Mouse (Mus musculus) forebrain, embryonic 13.5 days (tissue): ENCODE data around the gene Zbtb20. TPM values are rescaled to one million over a fixed set of nuclear protein-coding genes. Genes with fewer than 3 reads are reported as not detected.

Experiments used
- ATAC-seq: fragments of 200-750 bp; cut with Nextera tagmentation; 2 replicates; pipeline ENCODE4 v1.8.0; 2017
- H3K27ac ChIP-seq: fragments of 300-500 bp; sonication (generic); 2 replicates; pipeline ENCODE4 v1.5.1; 2015; ENCODE audit warnings: inconsistent platforms, mild to moderate bottlenecking, moderate library complexity
- H3K27me3 ChIP-seq: fragments of 300-500 bp; sonication (generic); 2 replicates; pipeline ENCODE4 v1.6.1; 2015; ENCODE audit warnings: mild to moderate bottlenecking, inconsistent platforms
- H3K36me3 ChIP-seq: fragments of 300-500 bp; sonication (generic); 2 replicates; pipeline ENCODE4 v1.6.1; 2015; ENCODE audit warnings: mild to moderate bottlenecking, inconsistent platforms; ENCODE audit not compliant: poor library complexity, severe bottlenecking
- H3K4me1 ChIP-seq: fragments of 300-500 bp; sonication (generic); 2 replicates; pipeline ENCODE4 v1.6.1; 2015; ENCODE audit warnings: inconsistent platforms
- H3K4me2 ChIP-seq: fragments of 300-500 bp; sonication (generic); 2 replicates; pipeline ENCODE4 v1.6.1; 2015; ENCODE audit warnings: inconsistent platforms, mild to moderate bottlenecking, moderate library complexity
- H3K4me3 ChIP-seq: fragments of 300-500 bp; sonication (generic); 2 replicates; pipeline ENCODE4 v1.5.1; 2015; ENCODE audit warnings: mild to moderate bottlenecking, inconsistent platforms
- H3K9ac ChIP-seq: fragments of 300-500 bp; sonication (generic); 2 replicates; pipeline ENCODE4 v1.6.1; 2015; ENCODE audit warnings: mild to moderate bottlenecking, inconsistent platforms
- H3K9me3 ChIP-seq: fragments of 300-500 bp; sonication (generic); replicated peaks from 2 replicates; pipeline ENCODE4 v1.6.1; 2016; ENCODE audit warnings: inconsistent platforms
- WGBS: fragments of 180-500 bp; shearing (Covaris S2); methylation state at CpG from one replicate; pipeline ENCODE4 v1.1.7; 2015; 5-methylcytosine and 5-hydroxymethylcytosine counted together
- polyA plus RNA-seq: library from polyadenylated mRNA; unstranded; fragments of >200 nt; fragmentation: Nextera tagmentation; extraction: Ambion mirVana; gene quantifications from 2 replicates; pipeline ENCODE4 v1.2.1, GENCODE M21; 2015

Zbtb20 gene
- polyA plus RNA-seq, 1 experiment from 2014 or later: 79.7 TPM

DNA sequence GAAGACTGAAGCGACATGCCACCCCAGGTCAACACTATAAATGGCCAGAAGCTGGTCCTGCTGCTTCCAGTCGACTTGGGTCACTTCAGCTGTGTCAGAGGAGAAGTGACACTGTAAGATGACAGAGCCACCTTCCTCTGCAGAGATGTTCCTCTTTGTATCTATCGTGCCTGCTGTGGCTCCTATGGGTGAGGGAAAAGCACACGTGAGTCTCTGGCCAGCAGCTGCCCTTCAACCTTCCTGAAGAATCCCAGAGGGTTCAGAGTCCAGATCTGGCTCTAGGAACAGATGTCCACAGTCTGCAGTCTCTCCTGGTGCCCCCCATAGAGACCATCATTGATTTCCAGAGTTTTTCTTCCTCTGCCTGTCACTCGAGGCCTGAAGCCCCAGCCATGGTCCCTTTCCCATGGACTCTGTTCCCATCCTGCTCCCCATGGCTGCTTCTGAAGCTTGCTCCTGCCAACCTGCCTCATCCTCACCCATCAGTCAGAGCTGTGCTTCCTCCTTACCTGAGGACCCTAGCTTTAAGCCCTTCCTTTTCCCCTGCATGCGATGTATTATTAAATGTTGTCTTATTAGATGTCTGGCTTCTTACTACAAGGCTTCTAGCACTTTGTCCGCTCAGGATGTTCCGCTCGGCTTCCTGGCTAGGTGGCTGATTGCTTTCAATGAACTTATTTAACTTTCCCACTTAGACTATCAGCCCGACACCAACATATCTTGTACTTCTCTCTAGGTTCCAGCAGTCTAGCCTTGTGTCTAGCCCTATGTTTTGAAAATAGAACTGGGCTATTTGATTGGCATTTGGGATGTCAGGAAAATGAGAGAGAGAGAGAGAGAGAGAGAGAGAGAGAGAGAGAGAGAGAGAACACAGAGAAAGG, 786.7 kb downstream of the Zbtb20 start:
- Histone ChIP-seq H3K9me3 (no peaks in the 10 kb centered on the region), H3K4me2 (no peak overlapping the region), H3K9ac (no peak overlapping the region), H3K27ac (no peak overlapping the region), H3K4me1 (no peaks in the 10 kb centered on the region), H3K4me3 (no peak overlapping the region), H3K36me3 (no peaks in the 10 kb centered on the region), H3K27me3 (no peaks in the 10 kb centered on the region)
- 88% methylated on average over 10 of the region's 10 CpGs for WGBS
- ATAC-seq: no peak

DNA sequence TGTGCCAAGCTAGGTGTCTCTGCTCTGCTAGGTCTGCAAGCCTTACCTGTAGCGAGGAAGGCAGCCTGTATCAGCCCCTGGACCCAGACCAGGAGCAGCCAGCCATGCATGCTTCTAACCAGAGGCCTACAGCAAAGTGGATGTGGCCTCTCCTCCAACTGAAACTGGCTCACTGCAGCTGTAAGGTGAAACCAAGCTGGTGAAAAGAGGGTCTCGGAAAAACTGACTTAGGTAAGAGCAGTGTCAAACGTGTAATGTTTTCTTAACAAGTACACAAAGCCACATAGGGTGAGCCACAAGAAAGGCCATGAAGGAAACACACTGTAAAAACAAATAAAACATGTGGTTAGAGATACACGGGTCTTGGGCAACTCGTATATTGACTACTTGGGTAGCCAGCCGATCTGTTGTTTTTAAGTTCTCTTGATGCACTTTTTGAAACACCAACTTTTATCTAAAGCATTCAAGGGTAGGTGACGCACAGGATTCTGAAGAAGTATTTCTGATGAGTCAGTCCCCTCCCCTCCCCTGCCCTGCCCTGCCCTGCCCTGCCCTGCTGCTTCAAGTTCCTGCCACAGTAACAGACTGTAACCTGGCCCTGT, 788.4 kb downstream of the Zbtb20 start, which contains the start of gene Tigit:
Gene Tigit, minus strand, starts transcription at position 169 of the 602 bp plus-strand sequence.
- Histone ChIP-seq H3K4me1 (no peaks in the 10 kb centered on the region), H3K9ac (no peak within 1 kb of the TSS), H3K27ac (no peak within 1 kb of the TSS), H3K9me3 (no peaks in the 10 kb centered on the region), H3K27me3 (no peaks in the 10 kb centered on the region), H3K4me3 (no peak within 1 kb of the TSS), H3K36me3 (no peaks in the 10 kb centered on the region), H3K4me2 (no peak within 1 kb of the TSS)
- no peak for ATAC-seq
- WGBS: 82% methylated on average over 7 of the region's 7 CpGs

DNA sequence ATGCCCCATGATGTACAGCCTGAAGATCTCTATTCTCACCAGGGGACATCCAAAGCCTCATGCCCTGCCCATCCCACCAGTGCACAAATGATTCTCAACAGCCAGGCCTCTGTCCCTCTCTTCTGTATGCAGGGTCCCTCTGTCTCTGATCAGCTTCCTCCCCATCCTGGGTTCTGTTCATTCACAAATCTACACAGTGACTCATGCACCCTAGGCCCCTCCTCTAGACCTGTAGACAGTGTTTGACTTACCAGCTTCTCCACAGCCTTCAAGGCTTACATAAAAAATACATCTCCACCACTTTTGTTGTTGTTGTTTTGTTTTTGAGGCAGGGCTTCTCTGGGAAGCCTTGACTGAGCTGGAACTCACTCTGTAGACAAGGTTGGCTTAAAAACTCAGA, 789.2 kb downstream of the Zbtb20 start:
- no peaks in the 10 kb centered on the region for H3K27me3 ChIP-seq
- H3K4me2 ChIP-seq: no peak overlapping the region
- no peaks in the 10 kb centered on the region for H3K36me3 ChIP-seq
- no peaks in the 10 kb centered on the region for H3K4me1 ChIP-seq
- no peak overlapping the region for H3K27ac ChIP-seq
- no peak overlapping the region for H3K4me3 ChIP-seq
- H3K9me3 ChIP-seq: no peaks in the 10 kb centered on the region
- H3K9ac ChIP-seq: no peak overlapping the region
- no peak for ATAC-seq

DNA sequence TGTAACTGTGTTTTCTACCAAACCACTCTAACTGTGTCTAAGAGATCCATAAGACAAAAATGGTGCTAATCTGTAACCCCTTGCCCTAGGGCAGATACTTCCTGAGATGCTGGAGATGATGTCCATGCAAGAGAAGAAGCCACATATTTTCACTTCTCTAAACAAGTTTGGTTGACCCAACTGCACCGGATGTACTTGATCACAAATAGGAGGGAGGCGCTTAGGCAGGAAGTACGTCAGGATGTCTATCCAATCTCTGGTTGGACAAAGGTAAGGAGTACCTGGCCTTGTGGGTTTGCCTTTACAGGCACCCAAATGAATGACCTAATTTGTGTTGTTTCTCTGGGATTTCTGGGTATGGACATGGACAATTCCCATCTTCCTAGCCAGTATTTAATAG, 792.6 kb downstream of the Zbtb20 start:
- Histone ChIP-seq H3K4me2 (no peak overlapping the region), H3K9ac (no peak overlapping the region), H3K36me3 (no peaks in the 10 kb centered on the region), H3K27me3 (no peaks in the 10 kb centered on the region), H3K4me1 (no peaks in the 10 kb centered on the region), H3K27ac (no peak overlapping the region), H3K9me3 (no peaks in the 10 kb centered on the region), H3K4me3 (no peak overlapping the region)
- no peak for ATAC-seq
- WGBS: 98% methylated on average over 3 of the region's 3 CpGs

DNA sequence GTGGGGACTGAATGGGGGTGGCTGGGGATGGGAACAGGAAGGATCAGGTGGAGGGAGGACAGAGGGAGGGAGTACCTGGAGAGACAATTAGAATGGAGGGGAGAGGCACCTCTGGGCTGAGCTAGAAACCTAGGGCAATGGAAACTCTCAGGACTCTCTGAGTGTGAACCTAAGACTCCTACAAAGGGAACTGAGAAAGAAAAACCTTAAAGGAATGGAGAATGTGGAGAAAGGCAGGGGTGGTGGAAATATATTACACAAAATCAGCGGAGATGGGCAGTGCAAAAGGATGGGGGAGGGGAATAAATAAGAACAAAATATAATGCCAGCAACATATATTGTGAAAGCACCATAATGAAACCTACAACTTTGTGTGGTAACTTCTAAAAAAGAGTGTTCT, 796.3 kb downstream of the Zbtb20 start:
- no peaks in the 10 kb centered on the region for H3K9me3 ChIP-seq

DNA sequence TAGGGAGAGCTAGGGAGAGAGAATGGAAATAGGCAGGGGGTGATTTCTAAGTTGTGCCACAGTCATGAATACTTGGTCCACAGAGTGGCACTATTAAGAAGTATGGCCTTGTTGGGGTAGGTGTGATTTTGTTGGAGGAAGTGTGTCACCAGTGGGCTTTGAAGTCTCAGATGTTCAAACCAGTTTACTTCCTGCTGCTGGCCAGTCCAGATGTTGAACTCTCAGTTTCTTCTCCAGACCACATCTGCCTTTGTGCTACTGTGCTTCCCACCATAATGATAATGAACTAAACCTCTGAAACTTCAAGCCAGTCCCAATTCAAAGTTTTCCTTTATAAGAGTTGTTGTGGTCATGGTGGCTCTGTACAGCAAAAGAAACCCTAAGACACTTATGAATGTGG, 797.0 kb downstream of the Zbtb20 start:
- Histone ChIP-seq H3K27me3 (no peaks in the 10 kb centered on the region), H3K9me3 (no peaks in the 10 kb centered on the region), H3K27ac (no peak overlapping the region), H3K36me3 (no peaks in the 10 kb centered on the region), H3K9ac (no peak overlapping the region), H3K4me2 (no peak overlapping the region), H3K4me3 (no peak overlapping the region), H3K4me1 (no peaks in the 10 kb centered on the region)
- ATAC-seq: no peak

More for the DNA sequence above, 796.3 kb downstream of the Zbtb20 start:
- Histone ChIP-seq H3K27me3 (no peaks in the 10 kb centered on the region), H3K4me3 (no peak overlapping the region), H3K27ac (no peak overlapping the region), H3K9ac (no peak overlapping the region), H3K4me1 (no peaks in the 10 kb centered on the region), H3K36me3 (no peaks in the 10 kb centered on the region), H3K4me2 (no peak overlapping the region)
- no peak for ATAC-seq
- 100% methylated on average over 1 of the region's 1 CpGs for WGBS

DNA sequence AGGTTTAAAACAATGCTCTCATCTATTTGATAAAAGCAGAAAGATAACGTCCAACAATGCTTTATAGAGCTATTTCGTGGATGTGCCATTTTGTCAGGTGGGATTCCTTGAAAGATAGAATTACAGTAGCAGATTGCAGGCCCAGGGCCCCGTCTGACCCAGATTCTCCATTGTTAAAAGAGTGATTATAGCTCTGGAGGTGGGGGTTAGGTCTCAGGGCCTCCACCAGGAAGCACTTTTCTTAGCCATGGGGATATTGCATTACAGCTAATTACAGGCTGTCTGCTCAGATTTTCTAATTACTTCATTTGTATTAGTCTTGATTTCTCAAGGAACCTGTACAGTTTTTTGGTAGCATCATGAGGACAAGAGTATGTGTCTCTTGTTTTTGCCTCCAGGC, 798.7 kb downstream of the Zbtb20 start:
- no peaks in the 10 kb centered on the region for H3K9me3 ChIP-seq
- no peak overlapping the region for H3K9ac ChIP-seq
- H3K27ac ChIP-seq: no peak overlapping the region
- no peaks in the 10 kb centered on the region for H3K27me3 ChIP-seq
- WGBS: 74% methylated on average over 3 of the region's 3 CpGs
- H3K4me3 ChIP-seq: no peak overlapping the region
- no peak overlapping the region for H3K4me2 ChIP-seq
- no peaks in the 10 kb centered on the region for H3K36me3 ChIP-seq
- ATAC-seq: no peak
- no peaks in the 10 kb centered on the region for H3K4me1 ChIP-seq

DNA sequence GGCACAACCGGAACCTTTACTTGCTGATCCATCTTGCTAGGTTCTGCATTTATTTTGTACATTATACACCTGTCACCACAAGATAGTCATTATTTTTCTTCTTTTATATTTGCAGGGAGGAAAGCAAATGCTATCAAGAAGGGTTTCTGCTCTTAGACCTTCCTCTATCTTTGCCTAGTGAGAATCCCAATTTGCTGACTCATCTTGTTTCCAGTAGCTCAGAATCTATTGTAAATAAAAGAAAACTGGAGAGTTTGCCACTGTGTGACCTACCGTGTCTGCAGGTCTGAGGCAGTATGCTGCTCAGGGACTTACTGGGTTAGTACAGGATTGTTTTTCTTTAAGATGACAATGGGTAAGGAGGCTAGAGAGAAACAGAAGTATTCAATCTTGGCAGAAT, 812.3 kb downstream of the Zbtb20 start:
- 85% methylated on average over 2 of the region's 2 CpGs for WGBS
- Histone ChIP-seq H3K4me3 (no peak overlapping the region), H3K9ac (no peak overlapping the region), H3K4me1 (no peaks in the 10 kb centered on the region), H3K9me3 (no peaks in the 10 kb centered on the region), H3K27me3 (no peaks in the 10 kb centered on the region), H3K36me3 (no peaks in the 10 kb centered on the region), H3K27ac (no peak overlapping the region), H3K4me2 (no peak overlapping the region)
- no peak for ATAC-seq

DNA sequence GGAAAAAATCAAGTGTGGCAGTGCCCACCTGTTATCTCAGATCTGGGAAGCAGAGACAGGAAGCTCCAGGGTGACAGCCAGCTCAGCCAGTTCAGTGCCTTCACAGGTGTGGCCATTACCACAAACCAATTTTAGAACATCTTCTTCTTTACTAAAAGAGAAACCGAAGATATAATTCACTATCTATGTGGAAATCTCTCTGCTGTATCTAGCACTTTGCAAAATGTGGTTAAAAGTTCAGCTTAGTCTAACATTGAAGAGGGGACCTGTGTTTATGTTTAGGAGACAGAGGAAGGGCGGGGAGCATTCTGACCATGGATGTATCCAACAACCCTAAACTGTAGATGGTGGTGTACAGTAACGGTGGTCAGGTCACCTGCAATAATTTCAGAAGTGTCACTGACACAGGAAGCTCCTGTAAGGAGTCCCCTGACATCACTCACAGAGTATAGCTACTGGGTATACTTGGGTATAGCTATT, 814.6 kb downstream of the Zbtb20 start:
- Histone ChIP-seq H3K27me3 (no peaks in the 10 kb centered on the region), H3K27ac (no peak overlapping the region), H3K4me1 (no peaks in the 10 kb centered on the region), H3K36me3 (no peaks in the 10 kb centered on the region), H3K9ac (no peak overlapping the region), H3K4me3 (no peak overlapping the region), H3K9me3 (no peaks in the 10 kb centered on the region), H3K4me2 (no peak overlapping the region)
- ATAC-seq: no peak
- 95% methylated on average over 3 of the region's 3 CpGs for WGBS

DNA sequence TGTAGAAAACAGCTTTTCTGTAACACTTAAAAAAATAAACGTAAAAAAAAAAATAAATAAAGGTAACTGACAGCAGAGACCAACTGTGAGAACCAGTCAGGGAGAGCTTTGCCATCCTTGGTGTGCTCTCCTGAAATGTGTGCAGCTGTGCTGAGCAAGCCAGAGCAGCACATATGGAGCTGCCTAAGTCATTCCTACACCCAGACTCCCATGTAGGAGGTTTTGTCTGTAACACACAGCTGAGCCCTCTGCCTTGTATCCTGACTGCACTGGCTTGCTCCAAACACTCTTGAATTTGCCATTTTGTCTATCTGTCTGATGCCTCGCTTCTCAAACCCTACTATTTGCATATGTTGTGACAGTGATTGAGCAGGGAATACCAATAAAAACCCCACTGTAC, 815.2 kb downstream of the Zbtb20 start:
- H3K4me2 ChIP-seq: no peak overlapping the region
- no peak overlapping the region for H3K9ac ChIP-seq
- no peaks in the 10 kb centered on the region for H3K27me3 ChIP-seq
- ATAC-seq: no peak
- no peaks in the 10 kb centered on the region for H3K9me3 ChIP-seq
- H3K4me1 ChIP-seq: no peaks in the 10 kb centered on the region
- H3K36me3 ChIP-seq: no peaks in the 10 kb centered on the region
- WGBS: 84% methylated on average over 2 of the region's 2 CpGs
- no peak overlapping the region for H3K4me3 ChIP-seq
- H3K27ac ChIP-seq: no peak overlapping the region

DNA sequence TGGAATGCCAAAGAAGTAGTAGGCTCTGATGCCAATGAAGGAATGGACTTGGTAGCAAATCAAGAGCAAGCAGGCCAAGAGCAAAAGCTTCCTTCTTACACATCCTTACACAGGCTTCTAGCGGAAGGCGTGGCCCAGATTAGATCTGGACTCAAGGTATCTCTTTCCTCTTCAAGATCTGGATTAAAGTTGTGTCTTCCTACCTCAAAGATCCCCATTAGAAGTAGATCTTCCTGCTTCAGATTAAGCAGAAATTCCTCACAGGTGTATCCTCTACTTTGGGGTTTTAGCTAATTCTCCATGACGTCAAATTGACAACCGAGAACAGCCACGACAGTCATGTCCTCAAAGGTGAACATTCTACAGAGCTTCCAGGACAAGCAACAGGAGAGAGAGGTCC, 816.1 kb downstream of the Zbtb20 start:
- ATAC-seq: no peak
- Histone ChIP-seq H3K27ac (no peak overlapping the region), H3K9ac (no peak overlapping the region), H3K4me3 (no peak overlapping the region), H3K27me3 (no peaks in the 10 kb centered on the region), H3K9me3 (no peaks in the 10 kb centered on the region), H3K36me3 (no peaks in the 10 kb centered on the region), H3K4me1 (no peaks in the 10 kb centered on the region), H3K4me2 (no peak overlapping the region)
- WGBS: 94% methylated on average over 5 of the region's 5 CpGs
